Mouse (Mus musculus): ENCODE measurements around the gene Napsa. TPM values are rescaled to one million over a fixed set of nuclear protein-coding genes. Genes with fewer than 3 reads are reported as not detected.
A peak's percentile ranks its signal among the peaks of the same experiment; 100 is the strongest.

The Napsa gene
- polyA plus RNA-seq, 1 experiment from 2014 or later, result 1.2 TPM

GRCm38 (mm10) chr7:44557629-44558028 lies 14.6 kb upstream of the Napsa start:
- Histone ChIP-seq H3K4me3 (no peak overlapping the region), H3K9me3 (replicated peaks) (no peaks in the 10 kb centered on the region), H3K9ac (no peak overlapping the region), H3K27ac (no peak overlapping the region), H3K27me3 (peaks cover 10% of the 10 kb centered on the region), H3K4me2 (replicated peaks) (no peak overlapping the region), H3K36me3 (no peaks in the 10 kb centered on the region), H3K4me1 (peaks cover 8% of the 10 kb centered on the region)
- 76% methylated on average over 2 of the region's 2 CpGs for WGBS
- no peak for ATAC-seq (ENCODE audit: low FRiP score)

- no peak overlapping the region for H3K4me3 ChIP-seq
- H3K27me3 ChIP-seq, result peaks cover 9% of the 10 kb centered on the region
- H3K4me1 ChIP-seq, result no peaks in the 10 kb centered on the region
- no peak overlapping the region for H3K4me2 ChIP-seq (replicated peaks)
- no peaks in the 10 kb centered on the region for H3K36me3 ChIP-seq
- no peak overlapping the region for H3K27ac ChIP-seq
- peak; percentile 58; the same call in 1 of the 2 replicates for ATAC-seq (ENCODE audit: low FRiP score)
- H3K9me3 ChIP-seq (replicated peaks), result no peaks in the 10 kb centered on the region
- H3K9ac ChIP-seq, result no peak overlapping the region
- WGBS, result 54% methylated on average over 18 of the region's 18 CpGs
Observed at GRCm38 (mm10) chr7:44560435-44561400, 11.5 kb upstream of the Napsa start.

GRCm38 (mm10) chr7:44563284-44563683 lies 8.9 kb upstream of the Napsa start:
- no peaks in the 10 kb centered on the region for H3K36me3 ChIP-seq
- WGBS, result 53% methylated on average over 8 of the region's 8 CpGs
- ATAC-seq (ENCODE audit: low FRiP score), result no peak
- no peak overlapping the region for H3K9ac ChIP-seq
- no peak overlapping the region for H3K4me3 ChIP-seq
- H3K27ac ChIP-seq, result no peak overlapping the region
- no peaks in the 10 kb centered on the region; the same call in 1 of the 2 replicates for H3K27me3 ChIP-seq
- H3K4me1 ChIP-seq, result no peaks in the 10 kb centered on the region
- H3K9me3 ChIP-seq (replicated peaks), result no peaks in the 10 kb centered on the region
- H3K4me2 ChIP-seq (replicated peaks), result no peak overlapping the region

- H3K4me3 ChIP-seq, result no peak overlapping the region
- ATAC-seq (ENCODE audit: low FRiP score), result no peak
- no peaks in the 10 kb centered on the region for H3K9me3 ChIP-seq (replicated peaks)
- H3K9ac ChIP-seq, result no peak overlapping the region
- WGBS, result 89% methylated on average over 10 of the region's 10 CpGs
- no peaks in the 10 kb centered on the region; the same call in 1 of the 2 replicates for H3K27me3 ChIP-seq
- no peaks in the 10 kb centered on the region for H3K36me3 ChIP-seq
- no peak overlapping the region for H3K27ac ChIP-seq
- H3K4me2 ChIP-seq (replicated peaks), result no peak overlapping the region
- no peaks in the 10 kb centered on the region for H3K4me1 ChIP-seq
Observed at GRCm38 (mm10) chr7:44564486-44564885, 7.7 kb upstream of the Napsa start.

- WGBS, result 76% methylated on average over 6 of the region's 6 CpGs
- no peak for ATAC-seq (ENCODE audit: low FRiP score)
- Histone ChIP-seq H3K9me3 (replicated peaks) (no peaks in the 10 kb centered on the region), H3K27me3 (no peaks in the 10 kb centered on the region; the same call in 1 of the 2 replicates), H3K4me1 (no peaks in the 10 kb centered on the region), H3K9ac (no peak overlapping the region), H3K4me2 (replicated peaks) (no peak overlapping the region), H3K27ac (no peak overlapping the region), H3K4me3 (no peak overlapping the region), H3K36me3 (no peaks in the 10 kb centered on the region)
Observed at GRCm38 (mm10) chr7:44565414-44565813, 6.8 kb upstream of the Napsa start.

GRCm38 (mm10) chr7:44568803-44569202 lies 3.4 kb upstream of the Napsa start:
- H3K9ac ChIP-seq, result no peak overlapping the region; the same call in 1 of the 2 replicates
- no peak overlapping the region for H3K27ac ChIP-seq
- H3K36me3 ChIP-seq, result no peaks in the 10 kb centered on the region
- 76% methylated on average over 9 of the region's 9 CpGs for WGBS
- no peaks in the 10 kb centered on the region; the same call in 1 of the 2 replicates for H3K4me1 ChIP-seq
- no peaks in the 10 kb centered on the region for H3K9me3 ChIP-seq (replicated peaks)
- no peak overlapping the region for H3K4me2 ChIP-seq (replicated peaks)
- no peaks in the 10 kb centered on the region for H3K27me3 ChIP-seq
- H3K4me3 ChIP-seq, result no peak overlapping the region
- no peak for ATAC-seq (ENCODE audit: low FRiP score)

- no peaks in the 10 kb centered on the region for H3K27me3 ChIP-seq
- no peak overlapping the region for H3K4me2 ChIP-seq (replicated peaks)
- no peaks in the 10 kb centered on the region for H3K9me3 ChIP-seq (replicated peaks)
- 83% methylated on average over 6 of the region's 6 CpGs for WGBS
- H3K4me1 ChIP-seq, result no peaks in the 10 kb centered on the region; the same call in 1 of the 2 replicates
- H3K36me3 ChIP-seq, result no peaks in the 10 kb centered on the region
- H3K4me3 ChIP-seq, result no peak overlapping the region
- H3K9ac ChIP-seq, result no peak overlapping the region
- H3K27ac ChIP-seq, result no peak overlapping the region
- ATAC-seq (ENCODE audit: low FRiP score), result no peak
Observed at GRCm38 (mm10) chr7:44570989-44571388, 1.2 kb upstream of the Napsa start.

GRCm38 (mm10) chr7:44571811-44572210 lies 369 bp upstream of the Napsa start:
- no peaks in the 10 kb centered on the region; the same call in 1 of the 2 replicates for H3K4me1 ChIP-seq
- H3K27me3 ChIP-seq, result no peaks in the 10 kb centered on the region
- 30% methylated on average over 4 of the region's 4 CpGs for WGBS
- H3K4me3 ChIP-seq, result no peak overlapping the region
- H3K9ac ChIP-seq, result no peak overlapping the region
- no peak overlapping the region for H3K4me2 ChIP-seq (replicated peaks)
- no peaks in the 10 kb centered on the region for H3K9me3 ChIP-seq (replicated peaks)
- no peak for ATAC-seq (ENCODE audit: low FRiP score)
- no peak overlapping the region for H3K27ac ChIP-seq
- no peaks in the 10 kb centered on the region for H3K36me3 ChIP-seq

GRCm38 (mm10) chr7:44572956-44573484 lies 840 bp downstream of the Napsa start:
- Histone ChIP-seq H3K9me3 (replicated peaks) (no peaks in the 10 kb centered on the region), H3K36me3 (no peaks in the 10 kb centered on the region), H3K4me3 (no peak overlapping the region), H3K9ac (no peak overlapping the region), H3K4me2 (replicated peaks) (no peak overlapping the region), H3K4me1 (no peaks in the 10 kb centered on the region; the same call in 1 of the 2 replicates), H3K27me3 (no peaks in the 10 kb centered on the region), H3K27ac (no peak overlapping the region)
- WGBS, result 76% methylated on average over 5 of the region's 5 CpGs
- no peak for ATAC-seq (ENCODE audit: low FRiP score)

GRCm38 (mm10) chr7:44576333-44576844 lies 4.2 kb downstream of the Napsa start:
- no peak for ATAC-seq (ENCODE audit: low FRiP score)
- Histone ChIP-seq H3K4me1 (no peaks in the 10 kb centered on the region; the same call in 1 of the 2 replicates), H3K4me3 (no peak overlapping the region), H3K27me3 (no peaks in the 10 kb centered on the region), H3K27ac (no peak overlapping the region), H3K9me3 (replicated peaks) (0 out of 2 replicates have a peak, but pooled peaks cover 4% of the 10 kb centered on the region), H3K36me3 (no peaks in the 10 kb centered on the region), H3K4me2 (replicated peaks) (no peak overlapping the region), H3K9ac (no peak overlapping the region)
- WGBS, result 50% methylated on average over 5 of the region's 5 CpGs

- H3K27me3 ChIP-seq, result peaks cover 9% of the 10 kb centered on the region
- WGBS, result 83% methylated on average over 6 of the region's 6 CpGs
- no peak for ATAC-seq (ENCODE audit: low FRiP score)
Observed at GRCm38 (mm10) chr7:44581637-44582036, 9.5 kb downstream of the Napsa start.

GRCm38 (mm10) chr7:44582709-44583108 lies 10.5 kb downstream of the Napsa start:
- H3K27ac ChIP-seq, result no peak overlapping the region
- peaks cover 5% of the 10 kb centered on the region; the same call in 1 of the 2 replicates for H3K4me1 ChIP-seq
- H3K9ac ChIP-seq, result no peak overlapping the region
- 0 out of 2 replicates have a peak, but pooled peaks cover 4% of the 10 kb centered on the region for H3K9me3 ChIP-seq (replicated peaks)
- no peak for ATAC-seq (ENCODE audit: low FRiP score)
- no peak overlapping the region for H3K4me3 ChIP-seq
- H3K36me3 ChIP-seq, result no peaks in the 10 kb centered on the region
- H3K4me2 ChIP-seq (replicated peaks), result no peak overlapping the region
- peaks cover 18% of the 10 kb centered on the region for H3K27me3 ChIP-seq
- 90% methylated on average over 5 of the region's 5 CpGs for WGBS

More at GRCm38 (mm10) chr7:44581637-44582036, 9.5 kb downstream of the Napsa start:
- Histone ChIP-seq H3K36me3 (no peaks in the 10 kb centered on the region), H3K4me2 (replicated peaks) (no peak overlapping the region), H3K27ac (no peak overlapping the region), H3K4me1 (no peaks in the 10 kb centered on the region), H3K9ac (no peak overlapping the region), H3K4me3 (no peak overlapping the region), H3K9me3 (replicated peaks) (0 out of 2 replicates have a peak, but pooled peaks cover 4% of the 10 kb centered on the region)
